In genomic region chr6:60682233-60682632, GRCm38 (mm10) we compare ENCODE assay signal across 9 mouse cellular contexts.
DNase-seq lines count a peak whose midpoint lies in the region; ATAC-seq and TF ChIP-seq lines count a peak whose summit lies in the region.
"Had no signal": no experiment of that assay in that cellular context is flagged by ENCODE, and none has a peak within 500 bp of the region (broad histone marks: within the 10 kb centered on the region; RNA-seq: fewer than 3 reads in every experiment).

No protein-coding gene starts in this region.

- H3K9me3 ChIP-seq in forebrain, embryonic 12.5 days = no peaks in the 10 kb centered on the region
- no peaks in the 10 kb centered on the region for H3K9me3 ChIP-seq in forebrain, embryonic 10.5 days
- no peaks in the 10 kb centered on the region for H3K9me3 ChIP-seq in lung, embryonic 14.5 days (ENCODE audit: low read depth, low read length)
- H3K9me3 ChIP-seq: heart, embryonic 13.5 days had no signal

- H3K9ac ChIP-seq in forebrain, embryonic 12.5 days = no peak overlapping the region
- no peak overlapping the region for H3K9ac ChIP-seq in lung, embryonic 14.5 days
- H3K9ac ChIP-seq: heart, embryonic 13.5 days had no signal

- no peak overlapping the region for H3K4me2 ChIP-seq in forebrain, embryonic 12.5 days
- no peak overlapping the region for H3K4me2 ChIP-seq in lung, embryonic 14.5 days
- H3K4me2 ChIP-seq: heart, embryonic 13.5 days had no signal

- TF ChIP-seq CTCF in lung, embryonic 14.5 days (IDR thresholded peaks at IDR 0.05; ENCODE audit: low read depth) = peak; percentile 60

- H3K4me3 ChIP-seq in forebrain, embryonic 12.5 days (replicated peaks) = no peak overlapping the region
- no peak overlapping the region for H3K4me3 ChIP-seq in forebrain, embryonic 10.5 days
- H3K4me3 ChIP-seq in lung, embryonic 14.5 days (ENCODE audit: low read depth, low read length) = no peak overlapping the region
- H3K4me3 ChIP-seq: heart, embryonic 13.5 days had no signal

- no peaks in the 10 kb centered on the region for H3K4me1 ChIP-seq in forebrain, embryonic 12.5 days
- H3K4me1 ChIP-seq in forebrain, embryonic 10.5 days = no peaks in the 10 kb centered on the region
- H3K4me1 ChIP-seq in lung, embryonic 14.5 days (ENCODE audit: insufficient read depth) = no peaks in the 10 kb centered on the region
- H3K4me1 ChIP-seq: heart, embryonic 13.5 days had no signal

- ATAC-seq in forebrain, embryonic 12.5 days (ENCODE audit: low FRiP score) = 0 out of 2 replicates have a peak, but pooled peaks have one; percentile 23
- ATAC-seq in lung, embryonic 14.5 days (ENCODE audit: insufficient read depth) = no peak
- 0 out of 2 replicates have a peak, but pooled peaks have one; percentile 55 for ATAC-seq in megakaryocyte-erythroid progenitor cell, adult 5-6 weeks (replicated peaks; ENCODE audit: low FRiP score, low TSS enrichment, poor library complexity, severe bottlenecking)
- no peak for ATAC-seq in monocyte, adult 5-6 weeks (replicated peaks; ENCODE audit: insufficient number of reproducible peaks, low FRiP score, low TSS enrichment, poor library complexity, severe bottlenecking)

- 54% methylated on average over 4 of the region's 4 CpGs for WGBS in forebrain, embryonic 12.5 days
- whole genome bisulfite sequencing in forebrain, embryonic 10.5 days = 63% methylated on average over 4 of the region's 4 CpGs
- WGBS in lung, embryonic 14.5 days = 29% methylated on average over 4 of the region's 4 CpGs

- DNase-seq in forebrain, embryonic 10.5 days (ENCODE audit: extremely low spot score, low spot score) = no peak
- DNase-seq in lung, embryonic 14.5 days = peak; percentile 79
- no peak for DNase-seq in lung, adult 18-20 months
- DNase-seq in cerebellum, postnatal 10 days = peak; percentile 77 to 91
- DNase-seq in adrenal gland, postnatal 25 days = no peak

- no peaks in the 10 kb centered on the region for H3K27me3 ChIP-seq in forebrain, embryonic 12.5 days
- H3K27me3 ChIP-seq in forebrain, embryonic 10.5 days (ENCODE audit: poor library complexity, severe bottlenecking) = no peaks in the 10 kb centered on the region
- no peaks in the 10 kb centered on the region for H3K27me3 ChIP-seq in lung, embryonic 14.5 days (ENCODE audit: insufficient read depth, low read length)
- H3K27me3 ChIP-seq: heart, embryonic 13.5 days had no signal

- H3K27ac ChIP-seq in forebrain, embryonic 12.5 days = no peak overlapping the region
- H3K27ac ChIP-seq in forebrain, embryonic 10.5 days = no peak overlapping the region
- H3K27ac ChIP-seq in lung, embryonic 14.5 days (ENCODE audit: low read depth) = no peak overlapping the region
- H3K27ac ChIP-seq: heart, embryonic 13.5 days had no signal

- no peaks in the 10 kb centered on the region for H3K36me3 ChIP-seq in forebrain, embryonic 12.5 days (replicated peaks)
- no peaks in the 10 kb centered on the region for H3K36me3 ChIP-seq in forebrain, embryonic 10.5 days (replicated peaks)
- H3K36me3 ChIP-seq in lung, embryonic 14.5 days (ENCODE audit: insufficient read depth) = no peaks in the 10 kb centered on the region
- H3K36me3 ChIP-seq: heart, embryonic 13.5 days had no signal

Comparison
In these comparisons a context has a peak if more than half of its experiments do, and no peak if none do; other contexts are left out.
1. DNase-seq: peak in lung, embryonic 14.5 days (single experiment) and cerebellum, postnatal 10 days (2 of 2); none in forebrain, embryonic 10.5 days (single experiment), lung, adult 18-20 months (0 of 2) and adrenal gland, postnatal 25 days (single experiment).
2. ATAC-seq: peak in forebrain, embryonic 12.5 days (single experiment) and megakaryocyte-erythroid progenitor cell, adult 5-6 weeks (single experiment); none in lung, embryonic 14.5 days (single experiment) and monocyte, adult 5-6 weeks (single experiment).